Mouse (Mus musculus) common myeloid progenitor, adult 5-6 weeks (primary cell): Measurements from ENCODE around the gene Atp6v0c. TPM values are rescaled to one million over a fixed set of nuclear protein-coding genes. Genes with fewer than 3 reads are reported as not detected.
"Not testable (repeated sequence)": the region's sequence is repeated elsewhere in the genome, so short reads cannot be mapped to it uniquely, and the experiment has no call there.

Source experiments
- ATAC-seq: replicated peaks from 2 replicates; pipeline ENCODE4 v1.8.0; 2016; ENCODE audit warnings: low read depth, mild to moderate bottlenecking, moderate TSS enrichment, inconsistent platforms; ENCODE audit not compliant: poor library complexity, severe bottlenecking
- total RNA-seq: library from RNA; stranded (forward); fragments of 200-1000, 187-1606 nt; gene quantifications from 2 replicates; pipeline ENCODE4 v1.2.3, GENCODE M21; 2017

Atp6v0c gene
- total RNA-seq, 1 experiment from 2014 or later = 81.5 TPM

- peak; percentile 64 for ATAC-seq
Measured at GRCm38 (mm10) chr17:24162584-24163175, 6.8 kb downstream of the Atp6v0c start.

- ATAC-seq = no peak
Measured at GRCm38 (mm10) chr17:24161466-24161865, 8.0 kb downstream of the Atp6v0c start.

GRCm38 (mm10) chr17:24157526-24157925 is 12.0 kb downstream of the Atp6v0c start:
- ATAC-seq = no peak

GRCm38 (mm10) chr17:24157121-24157520 is 12.4 kb downstream of the Atp6v0c start:
- ATAC-seq = no peak

GRCm38 (mm10) chr17:24156394-24156793 is 13.1 kb downstream of the Atp6v0c start:
- no peak for ATAC-seq

GRCm38 (mm10) chr17:24155742-24156141 is 13.8 kb downstream of the Atp6v0c start:
- no peak for ATAC-seq

GRCm38 (mm10) chr17:24154463-24154862 is 15.0 kb downstream of the Atp6v0c start:
- no peak for ATAC-seq

- ATAC-seq = peak; percentile 98
Measured at GRCm38 (mm10) chr17:24151890-24152563, 17.5 kb downstream of the Atp6v0c start.

GRCm38 (mm10) chr17:24151382-24151781 is 18.1 kb downstream of the Atp6v0c start:
- no peak for ATAC-seq

GRCm38 (mm10) chr17:24150824-24151223 is 18.7 kb downstream of the Atp6v0c start, which contains the start of gene Pdpk1:
Gene Pdpk1, minus strand, starts transcription at chr17:24150924.
- no peak for ATAC-seq

- ATAC-seq = no peak
Measured at GRCm38 (mm10) chr17:24149421-24149820, 20.1 kb downstream of the Atp6v0c start.

GRCm38 (mm10) chr17:24142897-24143296 is 26.6 kb downstream of the Atp6v0c start:
- ATAC-seq = no peak

GRCm38 (mm10) chr17:24141425-24141920 is 28.0 kb downstream of the Atp6v0c start:
- peak; percentile 97 for ATAC-seq

GRCm38 (mm10) chr17:24140845-24141424 is 28.6 kb downstream of the Atp6v0c start:
- 0 out of 2 replicates have a peak, but pooled peaks have one; percentile 17 for ATAC-seq

GRCm38 (mm10) chr17:24139968-24140367 is 29.5 kb downstream of the Atp6v0c start:
- ATAC-seq = no peak

GRCm38 (mm10) chr17:24139256-24139655 is 30.2 kb downstream of the Atp6v0c start:
- ATAC-seq = no peak

- no peak for ATAC-seq
Measured at GRCm38 (mm10) chr17:24137226-24137880, 32.1 kb downstream of the Atp6v0c start.

GRCm38 (mm10) chr17:24134062-24134461 is 35.4 kb downstream of the Atp6v0c start:
- no peak for ATAC-seq

GRCm38 (mm10) chr17:24132919-24133318 is 36.6 kb downstream of the Atp6v0c start:
- ATAC-seq = not testable (repeated sequence)

- no peak for ATAC-seq
Measured at GRCm38 (mm10) chr17:24131570-24131969, 37.9 kb downstream of the Atp6v0c start.

- not testable (repeated sequence) for ATAC-seq
Measured at GRCm38 (mm10) chr17:24129246-24129645, 40.3 kb downstream of the Atp6v0c start.
